Mouse (Mus musculus) ES-Bruce4 (cell line): ENCODE measurements at regions not wholly inside any gene's neighbourhood (a gene's known extent, or its start where the extent isn't known, plus 50 kb on each side); places are given as distances from the start of the nearest gene placed in this dataset.

ENCODE experiments used
- CTCF ChIP-seq: IDR thresholded peaks from one replicate; pipeline ENCODE4 v1.8.1; 2011; ENCODE audit warnings: low read depth, low read length
- POLR2A ChIP-seq: IDR thresholded peaks from one replicate; pipeline ENCODE4 v1.8.1; 2011; ENCODE audit warnings: low read length; ENCODE audit not compliant: insufficient read depth

- TF ChIP-seq CTCF = no peak
- TF ChIP-seq POLR2A = no peak
Measured at GRCm38 (mm10) chr7:83261489-83261888, 323.2 kb upstream of the Tmc3 start.
